Comparison of ENCODE assay signal across 11 mouse cellular contexts in genomic region chr5:74253724-74254328, GRCm38 (mm10). TPM values are rescaled to one million over a fixed set of nuclear protein-coding genes. Genes with fewer than 3 reads are reported as not detected.
A peak's percentile ranks its signal among the peaks of the same experiment; 100 is the strongest.
DNase-seq lines count a peak whose midpoint lies in the region; ATAC-seq lines count a peak whose summit lies in the region.
"Had no signal": no experiment of that assay in that cellular context is flagged by ENCODE, and none has a peak within 500 bp of the region (broad histone marks: within the 10 kb centered on the region; RNA-seq: fewer than 3 reads in every experiment).

No protein-coding gene starts in this region.

- H3K9ac ChIP-seq in heart, embryonic 12.5 days: no peak overlapping the region
- no peak overlapping the region for H3K9ac ChIP-seq in liver, embryonic 11.5 days (ENCODE audit: low read depth, low read length)
- no peak overlapping the region for H3K9ac ChIP-seq in embryonic facial prominence, embryonic 12.5 days
- no peak overlapping the region for H3K9ac ChIP-seq in liver, embryonic 16.5 days (ENCODE audit: low read depth, low read length)

- no peaks in the 10 kb centered on the region for H3K9me3 ChIP-seq in heart, embryonic 12.5 days (replicated peaks)
- no peaks in the 10 kb centered on the region for H3K9me3 ChIP-seq in liver, embryonic 11.5 days (ENCODE audit: control insufficient read depth, low read length)
- no peaks in the 10 kb centered on the region for H3K9me3 ChIP-seq in embryonic facial prominence, embryonic 12.5 days
- no peaks in the 10 kb centered on the region for H3K9me3 ChIP-seq in liver, embryonic 16.5 days (replicated peaks; ENCODE audit: control insufficient read depth, low read length)

- H3K4me2 ChIP-seq in heart, embryonic 12.5 days: no peak overlapping the region
- no peak overlapping the region for H3K4me2 ChIP-seq in liver, embryonic 11.5 days
- no peak overlapping the region for H3K4me2 ChIP-seq in embryonic facial prominence, embryonic 12.5 days (replicated peaks)
- H3K4me2 ChIP-seq in liver, embryonic 16.5 days (ENCODE audit: low read depth, low read length): no peak overlapping the region
- H3K4me2 ChIP-seq: midbrain, embryonic 11.5 days had no signal

- DNase-seq in heart, postnatal 25 days (ENCODE audit: low spot score): no peak
- DNase-seq in liver: peak; percentile 21
- no peak for DNase-seq in liver, embryonic 11.5 days (ENCODE audit: low spot score)
- DNase-seq in T-cell, adult 2 months (ENCODE audit: low spot score): no peak
- no peak for DNase-seq in B cell, adult 2 months
- DNase-seq: spleen, adult 18-20 months; thymus, postnatal 14 days had no signal

- intact Hi-C loops in heart, postnatal 25 days (cut with DNase I): no loop called here

- no peaks in the 10 kb centered on the region for H3K36me3 ChIP-seq in heart, embryonic 12.5 days
- H3K36me3 ChIP-seq in liver, embryonic 11.5 days (ENCODE audit: control insufficient read depth, insufficient read depth, low read length): no peaks in the 10 kb centered on the region
- no peaks in the 10 kb centered on the region for H3K36me3 ChIP-seq in embryonic facial prominence, embryonic 12.5 days
- no peaks in the 10 kb centered on the region for H3K36me3 ChIP-seq in liver, embryonic 16.5 days (ENCODE audit: control insufficient read depth, insufficient read depth)

- no peak overlapping the region for H3K4me3 ChIP-seq in heart, embryonic 12.5 days
- H3K4me3 ChIP-seq in liver, embryonic 11.5 days (ENCODE audit: low read depth, low read length): no peak overlapping the region
- no peak overlapping the region for H3K4me3 ChIP-seq in embryonic facial prominence, embryonic 12.5 days
- no peak overlapping the region for H3K4me3 ChIP-seq in liver, embryonic 16.5 days (ENCODE audit: low read depth, low read length)

- no peaks in the 10 kb centered on the region for H3K27me3 ChIP-seq in heart, embryonic 12.5 days (replicated peaks)
- no peaks in the 10 kb centered on the region for H3K27me3 ChIP-seq in liver, embryonic 11.5 days (replicated peaks; ENCODE audit: control insufficient read depth, insufficient read depth, low read length)
- H3K27me3 ChIP-seq in embryonic facial prominence, embryonic 12.5 days: no peaks in the 10 kb centered on the region
- no peaks in the 10 kb centered on the region for H3K27me3 ChIP-seq in liver, embryonic 16.5 days (ENCODE audit: control insufficient read depth, insufficient read depth, low read depth, low read length)

- 48% methylated on average over 7 of the region's 7 CpGs for WGBS in heart, embryonic 12.5 days
- WGBS in liver, embryonic 11.5 days: 54% methylated on average over 7 of the region's 7 CpGs
- 22% methylated on average over 7 of the region's 7 CpGs for WGBS in embryonic facial prominence, embryonic 12.5 days
- WGBS in liver, embryonic 16.5 days (ENCODE audit: insufficient replicate concordance): 47% methylated on average over 7 of the region's 7 CpGs

- ATAC-seq in heart, embryonic 12.5 days (ENCODE audit: insufficient number of reproducible peaks, low FRiP score): no peak
- ATAC-seq in liver, embryonic 11.5 days (replicated peaks; ENCODE audit: low FRiP score): no peak
- ATAC-seq in embryonic facial prominence, embryonic 12.5 days (ENCODE audit: insufficient number of reproducible peaks, insufficient read depth, low FRiP score, low TSS enrichment): no peak
- ATAC-seq in liver, embryonic 16.5 days (ENCODE audit: low read depth): peak; percentile 51; the same call in 1 of the 2 replicates

- 0 out of 2 replicates have a peak overlapping the region, but pooled peaks have one; percentile 18 for H3K27ac ChIP-seq in heart, embryonic 12.5 days (ENCODE audit: poor library complexity, severe bottlenecking)
- no peak overlapping the region for H3K27ac ChIP-seq in liver, embryonic 11.5 days (ENCODE audit: low read depth, low read length)
- H3K27ac ChIP-seq in embryonic facial prominence, embryonic 12.5 days: peak overlapping the region; percentile 50; the same call in 1 of the 2 replicates
- H3K27ac ChIP-seq in liver, embryonic 16.5 days (ENCODE audit: low read length): no peak overlapping the region

- H3K4me1 ChIP-seq in heart, embryonic 12.5 days (replicated peaks): peaks cover 68% of the 10 kb centered on the region
- H3K4me1 ChIP-seq in liver, embryonic 11.5 days (replicated peaks; ENCODE audit: control insufficient read depth, insufficient read depth, low read length): peaks cover 7% of the 10 kb centered on the region; the same call in 1 of the 2 replicates
- peaks cover 39% of the 10 kb centered on the region for H3K4me1 ChIP-seq in embryonic facial prominence, embryonic 12.5 days
- no peaks in the 10 kb centered on the region for H3K4me1 ChIP-seq in liver, embryonic 16.5 days (ENCODE audit: control insufficient read depth, low read depth, low read length)

RNA-seq across cellular contexts. Expression of gene Rasl11b, which starts 58.7 kb away (rescaled TPM):
- polyA plus RNA-seq in heart, embryonic 12.5 days (2016; fragmentation: Nextera tagmentation; extraction: Ambion mirVana): 107 TPM in 2 replicates
- total RNA-seq in heart, postnatal 25 days (2021): 10 to 100 TPM; 35.8 to 50.2 TPM
- polyA plus RNA-seq in liver, embryonic 11.5 days (2014; fragmentation: Nextera tagmentation; extraction: Ambion mirVana): 13.9 and 14.7 TPM in 2 replicates
- polyA plus RNA-seq in embryonic facial prominence, embryonic 12.5 days (2016; fragmentation: Nextera tagmentation; extraction: Ambion mirVana): 134 and 140 TPM in 2 replicates
- 3.8 and 4.7 TPM in 2 replicates for polyA plus RNA-seq in liver, embryonic 16.5 days (2015; fragmentation: Nextera tagmentation; extraction: Ambion mirVana)

Comparison
In these comparisons a context has a peak if more than half of its experiments do, and no peak if none do; other contexts are left out.
1. H3K27ac ChIP-seq: peak in heart, embryonic 12.5 days (single experiment) and embryonic facial prominence, embryonic 12.5 days (single experiment); none in liver, embryonic 11.5 days (single experiment) and liver, embryonic 16.5 days (single experiment).